Mouse (Mus musculus): ENCODE data around the gene Dnaaf2. TPM values are rescaled to one million over a fixed set of nuclear protein-coding genes. Genes with fewer than 3 reads are reported as not detected.

Dnaaf2 gene
- polyA plus RNA-seq, 1 experiment from 2014 or later, result 5.3 TPM

GRCm38 (mm10) chr12:69215000-69215785, 17.0 kb upstream of the Dnaaf2 start:
- 88% methylated on average over 3 of the region's 3 CpGs for WGBS (ENCODE audit: insufficient replicate concordance)
- Histone ChIP-seq H3K4me1 (replicated peaks) (no peaks in the 10 kb centered on the region), H3K9me3 (replicated peaks) (no peaks in the 10 kb centered on the region), H3K4me2 (no peak overlapping the region), H3K27me3 (no peaks in the 10 kb centered on the region), H3K9ac (no peak overlapping the region), H3K27ac (replicated peaks) (no peak overlapping the region), H3K36me3 (replicated peaks) (peaks cover 97% of the 10 kb centered on the region), H3K4me3 (replicated peaks) (no peak overlapping the region)
- ATAC-seq (ENCODE audit: insufficient read depth), result no peak

DNA sequence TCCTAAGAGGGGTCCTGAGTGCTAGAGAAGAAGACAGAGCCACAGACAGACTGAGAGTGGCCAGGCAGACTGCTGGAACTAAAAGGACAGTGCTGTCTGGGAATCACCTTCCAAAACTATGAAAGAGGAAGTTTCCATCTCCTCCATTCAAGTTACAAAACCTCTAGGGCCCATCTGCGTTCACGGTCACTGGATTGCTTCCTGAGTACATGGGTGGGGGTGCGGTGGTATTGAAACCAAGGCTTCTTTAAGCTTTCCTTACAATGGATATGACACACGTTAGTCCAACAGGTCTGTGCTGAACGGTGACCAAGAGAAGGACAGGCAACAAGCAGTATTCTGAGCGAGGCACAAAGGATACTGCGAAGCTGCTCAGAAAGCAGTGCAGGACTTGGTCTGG, 16.2 kb upstream of the Dnaaf2 start:
- no peak overlapping the region for H3K4me3 ChIP-seq (replicated peaks)
- 70% methylated on average over 7 of the region's 7 CpGs for WGBS (ENCODE audit: insufficient replicate concordance)
- no peaks in the 10 kb centered on the region for H3K27me3 ChIP-seq
- H3K9me3 ChIP-seq (replicated peaks), result no peaks in the 10 kb centered on the region
- H3K27ac ChIP-seq (replicated peaks), result no peak overlapping the region
- H3K36me3 ChIP-seq (replicated peaks), result peaks cover 97% of the 10 kb centered on the region
- ATAC-seq (ENCODE audit: insufficient read depth), result no peak
- H3K9ac ChIP-seq, result no peak overlapping the region
- no peaks in the 10 kb centered on the region for H3K4me1 ChIP-seq (replicated peaks)
- H3K4me2 ChIP-seq, result no peak overlapping the region

DNA sequence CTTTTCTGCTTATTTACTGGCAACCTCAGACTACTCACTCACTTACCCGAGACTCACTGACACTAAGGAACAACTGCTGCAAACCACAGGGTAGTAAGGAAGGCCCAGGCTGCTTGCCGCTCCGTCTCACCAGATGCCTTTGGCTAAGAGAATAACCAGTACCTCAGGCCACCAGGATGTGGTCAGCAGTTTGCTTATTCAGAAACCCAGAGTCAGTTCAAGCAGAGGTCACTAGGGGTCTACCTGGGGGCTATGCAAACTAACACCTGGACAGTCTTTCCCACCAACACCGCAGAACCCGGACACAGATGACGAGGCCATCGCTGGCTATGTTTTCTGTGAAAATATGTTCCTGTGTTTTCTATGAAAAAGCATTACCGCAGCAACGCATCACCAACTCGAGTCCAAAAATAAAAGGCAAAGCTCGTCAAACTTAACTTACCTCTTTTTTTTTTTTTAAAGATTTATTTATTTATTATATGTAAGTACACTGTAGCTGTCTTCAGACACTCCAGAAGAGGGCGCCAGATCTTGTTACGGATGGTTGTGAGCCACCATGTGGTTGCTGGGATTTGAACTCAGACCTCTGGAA, 15.1 kb upstream of the Dnaaf2 start:
- no peaks in the 10 kb centered on the region for H3K4me1 ChIP-seq (replicated peaks)
- H3K27me3 ChIP-seq, result no peaks in the 10 kb centered on the region
- H3K36me3 ChIP-seq (replicated peaks), result peaks cover 95% of the 10 kb centered on the region
- 84% methylated on average over 13 of the region's 13 CpGs for WGBS (ENCODE audit: insufficient replicate concordance)
- no peaks in the 10 kb centered on the region for H3K9me3 ChIP-seq (replicated peaks)
- no peak overlapping the region for H3K4me2 ChIP-seq
- ATAC-seq (ENCODE audit: insufficient read depth), result no peak
- no peak overlapping the region for H3K9ac ChIP-seq
- no peak overlapping the region for H3K27ac ChIP-seq (replicated peaks)
- no peak overlapping the region for H3K4me3 ChIP-seq (replicated peaks)

DNA sequence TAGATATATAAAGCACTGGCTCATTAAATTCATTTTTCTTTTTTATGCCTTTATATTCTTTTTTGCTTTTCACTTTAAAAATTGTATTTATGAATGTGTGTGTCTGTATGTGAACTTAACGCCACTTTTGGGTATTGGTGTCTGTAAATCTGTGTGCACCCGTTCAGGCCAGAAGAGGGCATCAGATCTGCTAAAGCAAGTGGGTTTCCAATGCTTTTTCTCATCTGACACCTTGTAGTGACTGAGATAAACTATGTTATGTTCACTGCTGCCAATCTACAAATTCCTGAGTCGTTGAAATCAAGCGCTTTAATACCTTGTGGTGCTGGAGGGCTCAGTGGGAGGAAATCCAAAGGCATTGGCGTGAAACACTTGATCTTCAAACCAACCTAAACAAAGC, 12.8 kb upstream of the Dnaaf2 start:
- peaks cover 94% of the 10 kb centered on the region for H3K36me3 ChIP-seq (replicated peaks)
- H3K9ac ChIP-seq, result no peak overlapping the region
- H3K4me1 ChIP-seq (replicated peaks), result no peaks in the 10 kb centered on the region
- 73% methylated on average over 5 of the region's 5 CpGs for WGBS (ENCODE audit: insufficient replicate concordance)
- H3K9me3 ChIP-seq (replicated peaks), result no peaks in the 10 kb centered on the region
- H3K27me3 ChIP-seq, result no peaks in the 10 kb centered on the region
- H3K4me2 ChIP-seq, result no peak overlapping the region
- H3K27ac ChIP-seq (replicated peaks), result no peak overlapping the region
- H3K4me3 ChIP-seq (replicated peaks), result no peak overlapping the region
- ATAC-seq (ENCODE audit: insufficient read depth), result no peak

- Histone ChIP-seq H3K4me1 (replicated peaks) (no peaks in the 10 kb centered on the region), H3K27me3 (no peaks in the 10 kb centered on the region), H3K4me3 (replicated peaks) (no peak overlapping the region), H3K27ac (replicated peaks) (no peak overlapping the region), H3K9ac (no peak overlapping the region), H3K9me3 (replicated peaks) (no peaks in the 10 kb centered on the region), H3K4me2 (no peak overlapping the region), H3K36me3 (replicated peaks) (peaks cover 92% of the 10 kb centered on the region)
- WGBS (ENCODE audit: insufficient replicate concordance), result 87% methylated on average over 18 of the region's 18 CpGs
- no peak for ATAC-seq (ENCODE audit: insufficient read depth)
Observed at GRCm38 (mm10) chr12:69210056-69210979, 12.1 kb upstream of the Dnaaf2 start.

DNA sequence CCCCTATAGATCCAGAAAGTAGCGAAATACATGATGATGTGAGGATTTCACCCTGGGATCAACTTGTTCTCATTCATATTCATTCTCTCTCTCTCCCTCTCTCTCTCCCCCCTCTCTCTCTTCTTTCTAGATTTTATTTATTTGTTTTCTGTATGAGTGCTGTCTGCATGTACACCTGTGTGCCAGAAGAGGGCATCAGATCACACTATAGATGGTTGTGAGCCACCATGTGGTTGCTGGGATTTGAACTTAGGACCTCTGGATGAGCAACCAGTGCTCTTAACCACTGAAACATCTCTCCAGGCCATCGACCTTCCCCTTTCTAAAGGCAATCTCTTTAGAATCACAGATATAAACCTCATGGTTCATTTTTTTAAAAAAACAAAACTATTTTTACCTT, 10.3 kb upstream of the Dnaaf2 start:
- Histone ChIP-seq H3K9ac (no peak overlapping the region), H3K4me3 (replicated peaks) (no peak overlapping the region), H3K4me2 (no peak overlapping the region), H3K4me1 (replicated peaks) (no peaks in the 10 kb centered on the region), H3K27me3 (no peaks in the 10 kb centered on the region), H3K9me3 (replicated peaks) (no peaks in the 10 kb centered on the region), H3K27ac (replicated peaks) (no peak overlapping the region), H3K36me3 (replicated peaks) (peaks cover 84% of the 10 kb centered on the region)
- WGBS (ENCODE audit: insufficient replicate concordance), result 71% methylated on average over 2 of the region's 2 CpGs
- no peak for ATAC-seq (ENCODE audit: insufficient read depth)

GRCm38 (mm10) chr12:69207926-69208325, 9.7 kb upstream of the Dnaaf2 start:
- H3K27me3 ChIP-seq, result no peaks in the 10 kb centered on the region
- ATAC-seq (ENCODE audit: insufficient read depth), result no peak

GRCm38 (mm10) chr12:69207396-69207795, 9.2 kb upstream of the Dnaaf2 start:
- WGBS (ENCODE audit: insufficient replicate concordance), result 85% methylated on average over 8 of the region's 8 CpGs
- H3K4me3 ChIP-seq (replicated peaks), result no peak overlapping the region

More at GRCm38 (mm10) chr12:69207926-69208325, 9.7 kb upstream of the Dnaaf2 start:
- Histone ChIP-seq H3K36me3 (replicated peaks) (peaks cover 85% of the 10 kb centered on the region), H3K27ac (replicated peaks) (no peak overlapping the region), H3K4me3 (replicated peaks) (no peak overlapping the region), H3K4me1 (replicated peaks) (no peaks in the 10 kb centered on the region), H3K9ac (no peak overlapping the region), H3K9me3 (replicated peaks) (no peaks in the 10 kb centered on the region), H3K4me2 (no peak overlapping the region)
- WGBS (ENCODE audit: insufficient replicate concordance), result 88% methylated on average over 7 of the region's 7 CpGs

GRCm38 (mm10) chr12:69204052-69204833, 6.0 kb upstream of the Dnaaf2 start, which contains the start of gene Gm49384:
Gene Gm49384, minus strand, starts transcription at chr12:69204267.
- Histone ChIP-seq H3K27me3 (no peaks in the 10 kb centered on the region), H3K9me3 (replicated peaks) (no peaks in the 10 kb centered on the region), H3K4me2 (no peak within 1 kb of the TSS), H3K27ac (replicated peaks) (no peak within 1 kb of the TSS), H3K4me3 (replicated peaks) (no peak within 1 kb of the TSS), H3K36me3 (replicated peaks) (peaks cover 78% of the 10 kb centered on the region), H3K4me1 (replicated peaks) (peaks cover 8% of the 10 kb centered on the region), H3K9ac (no peak within 1 kb of the TSS)
- ATAC-seq (ENCODE audit: insufficient read depth), result no peak
- WGBS (ENCODE audit: insufficient replicate concordance), result 80% methylated on average over 16 of the region's 16 CpGs

More at GRCm38 (mm10) chr12:69207396-69207795, 9.2 kb upstream of the Dnaaf2 start:
- no peaks in the 10 kb centered on the region for H3K4me1 ChIP-seq (replicated peaks)
- no peak overlapping the region for H3K4me2 ChIP-seq
- no peak overlapping the region for H3K9ac ChIP-seq
- H3K36me3 ChIP-seq (replicated peaks), result peaks cover 85% of the 10 kb centered on the region
- no peaks in the 10 kb centered on the region for H3K9me3 ChIP-seq (replicated peaks)
- no peak for ATAC-seq (ENCODE audit: insufficient read depth)
- no peak overlapping the region for H3K27ac ChIP-seq (replicated peaks)
- H3K27me3 ChIP-seq, result no peaks in the 10 kb centered on the region

DNA sequence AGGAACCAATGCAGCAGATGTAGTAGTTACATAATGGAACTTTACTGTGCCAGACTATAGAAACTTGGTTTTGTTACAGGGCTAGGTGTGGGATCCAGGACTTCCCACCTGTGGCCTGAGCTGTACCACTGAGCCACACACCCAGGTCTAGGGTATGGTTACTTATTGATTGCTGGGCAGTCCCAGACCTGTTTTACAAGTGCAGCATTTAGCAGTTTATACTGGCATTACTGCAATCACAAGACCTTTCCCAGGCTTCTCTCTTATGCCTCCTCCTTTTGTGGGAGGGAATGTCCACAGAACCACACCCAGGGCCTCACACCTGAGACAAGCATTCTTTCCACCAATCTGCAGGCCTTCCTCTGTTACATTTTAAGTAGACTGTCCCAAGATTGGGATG, 756 bp upstream of the Dnaaf2 start:
- no peaks in the 10 kb centered on the region for H3K9me3 ChIP-seq (replicated peaks)
- H3K4me2 ChIP-seq, result peak overlapping the region; percentile 99
- no peak overlapping the region for H3K27ac ChIP-seq (replicated peaks)
- peaks cover 28% of the 10 kb centered on the region for H3K4me1 ChIP-seq (replicated peaks)
- peaks cover 41% of the 10 kb centered on the region for H3K36me3 ChIP-seq (replicated peaks)
- ATAC-seq (ENCODE audit: insufficient read depth), result no peak
- H3K9ac ChIP-seq, result no peak overlapping the region
- H3K4me3 ChIP-seq (replicated peaks), result peak overlapping the region; percentile 99
- no peaks in the 10 kb centered on the region for H3K27me3 ChIP-seq

All from liver, embryonic 15.5 days (tissue).